Mouse (Mus musculus): ENCODE measurements around the gene Glis2.
"Not testable (repeated sequence)": the region's sequence is repeated elsewhere in the genome, so short reads cannot be mapped to it uniquely, and the experiment has no call there.

Gene Glis2

DNA sequence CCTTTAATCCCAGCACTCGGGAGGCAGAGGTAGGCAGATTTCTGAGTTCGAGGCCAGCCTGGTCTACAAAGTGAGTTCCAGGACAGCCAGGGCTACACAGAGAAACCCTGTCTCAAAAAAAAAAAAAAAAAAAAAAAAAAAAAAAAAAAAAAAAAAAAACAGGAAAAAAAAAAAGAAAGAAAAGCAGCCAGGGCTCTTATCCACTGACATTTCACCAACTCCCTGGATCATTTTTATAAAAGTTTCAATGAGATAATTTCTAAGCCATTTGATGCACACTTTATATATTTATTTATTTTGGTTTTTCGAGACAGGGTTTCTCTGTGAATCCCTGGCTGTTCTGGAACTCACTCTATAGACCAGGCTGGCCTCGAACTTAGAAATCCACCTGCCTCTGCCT lies 13.3 kb upstream of the Glis2 start:
- not testable (repeated sequence) for DNase-seq (ENCODE audit: low spot score in 2 of 2)

DNA sequence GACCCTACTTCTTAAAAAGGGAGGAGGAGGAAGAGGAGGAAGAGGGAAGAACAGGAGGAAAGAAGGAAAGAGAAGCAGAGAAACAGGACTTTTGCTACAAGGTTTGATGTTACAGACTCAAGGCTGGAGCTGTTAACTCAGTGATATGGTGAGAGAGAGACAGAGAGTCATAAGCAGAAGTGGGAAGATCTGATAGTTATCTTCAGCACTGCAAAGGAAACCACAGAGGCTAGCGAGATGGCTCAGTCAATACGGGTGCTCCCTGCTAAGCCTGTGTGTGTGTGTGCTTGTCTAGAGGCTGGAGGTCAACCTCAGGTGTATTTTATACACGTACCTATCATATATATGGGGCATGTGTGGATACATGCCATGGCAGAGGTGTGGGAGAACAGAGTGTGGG lies 10.7 kb upstream of the Glis2 start:
- no peak for DNase-seq (ENCODE audit: low spot score in 2 of 2)

DNA sequence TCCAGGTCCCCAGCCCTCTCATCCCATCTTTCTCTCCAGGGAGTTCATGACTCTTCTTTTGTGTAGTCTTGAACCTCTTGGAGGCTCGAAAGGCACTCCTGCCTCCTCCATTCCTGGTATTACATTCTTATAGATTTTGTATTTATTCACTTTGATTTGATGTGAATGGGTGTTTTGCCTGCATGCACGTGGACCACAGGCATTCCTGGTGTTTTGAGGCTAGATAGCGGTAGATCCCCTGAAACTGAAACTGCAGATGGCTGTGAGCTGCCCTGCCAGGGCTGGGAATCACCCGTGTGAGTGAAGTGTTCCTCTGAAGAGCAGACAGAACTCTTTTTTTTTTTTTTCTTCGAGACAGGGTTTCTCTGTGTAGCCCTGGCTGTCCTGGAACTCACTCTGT lies 10.1 kb upstream of the Glis2 start:
- no peak for DNase-seq (ENCODE audit: low spot score in 2 of 2)

DNA sequence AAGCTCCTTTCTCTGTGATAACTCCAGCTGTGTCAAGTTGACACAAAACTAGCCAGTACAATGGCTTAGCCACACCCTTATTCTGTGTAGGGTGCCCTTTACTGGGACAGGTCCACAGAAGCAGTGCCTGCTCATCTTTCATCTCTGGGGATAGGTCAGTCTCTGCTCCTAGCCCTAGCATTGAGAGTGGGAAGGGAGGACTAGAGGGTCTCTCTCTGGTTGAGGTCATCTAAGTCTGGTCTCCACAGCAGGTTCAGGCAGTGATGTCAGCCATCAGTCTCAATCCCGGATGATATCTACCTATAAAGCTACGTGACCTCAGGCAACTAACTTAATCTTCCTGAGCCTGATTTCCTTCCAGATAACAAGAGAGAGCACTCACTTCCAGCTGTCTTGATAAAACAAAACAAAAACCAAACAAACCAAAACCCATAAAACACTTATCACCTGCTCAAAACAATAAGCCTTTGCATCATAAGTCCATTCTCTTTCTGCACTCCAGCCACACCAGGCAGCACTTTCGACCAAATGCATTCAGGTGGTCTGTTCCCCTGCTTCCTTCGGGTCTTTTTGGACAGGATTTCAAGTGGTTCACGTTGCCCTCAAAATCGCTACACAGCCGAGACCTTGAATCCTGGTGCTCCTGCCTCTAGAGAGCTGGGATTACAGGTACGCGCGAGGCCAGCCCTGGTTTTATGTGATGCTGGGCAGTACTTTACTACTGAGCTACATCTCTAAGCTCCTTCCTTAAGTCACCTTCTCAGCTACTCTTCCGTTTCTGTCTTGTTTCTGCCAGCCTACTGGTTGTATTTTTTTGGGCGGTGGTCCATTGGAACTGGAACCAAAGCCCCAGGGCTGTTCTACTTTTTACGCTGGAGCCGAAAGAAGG lies 8.6 kb upstream of the Glis2 start:
- DNase-seq (ENCODE audit: low spot score in 2 of 2), result no peak

DNA sequence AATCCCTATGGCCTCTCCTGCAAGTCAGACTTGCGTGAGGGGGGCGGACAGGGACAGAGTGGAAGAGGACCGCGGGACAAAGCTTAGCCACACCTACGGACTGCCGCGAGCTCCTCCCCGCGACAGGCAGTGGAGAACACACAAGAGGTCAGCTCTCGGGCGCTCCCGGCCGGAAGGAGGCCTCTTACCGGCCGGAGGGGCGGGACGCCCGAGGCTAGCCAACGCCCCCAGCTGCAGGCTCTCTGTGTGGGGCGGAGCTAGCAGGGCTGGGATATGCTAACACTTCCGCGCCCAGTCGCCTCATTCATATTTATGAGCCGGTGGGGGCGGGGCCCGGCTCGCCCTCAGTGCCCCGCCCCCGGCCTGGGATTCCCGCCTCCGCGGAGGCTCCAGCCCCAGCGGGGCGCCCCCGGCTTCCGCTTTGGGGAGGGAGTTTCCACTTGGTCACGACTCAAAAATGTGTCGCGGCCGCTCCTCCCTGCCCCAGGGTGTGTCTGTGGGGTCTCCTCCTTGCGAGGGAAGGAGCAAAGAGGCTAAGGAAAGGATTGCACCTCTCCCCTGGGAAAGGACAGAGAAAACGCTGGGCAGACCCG lies 7.9 kb upstream of the Glis2 start:
- peak; percentile 68 to 73 for DNase-seq (ENCODE audit: low spot score in 2 of 2)

DNA sequence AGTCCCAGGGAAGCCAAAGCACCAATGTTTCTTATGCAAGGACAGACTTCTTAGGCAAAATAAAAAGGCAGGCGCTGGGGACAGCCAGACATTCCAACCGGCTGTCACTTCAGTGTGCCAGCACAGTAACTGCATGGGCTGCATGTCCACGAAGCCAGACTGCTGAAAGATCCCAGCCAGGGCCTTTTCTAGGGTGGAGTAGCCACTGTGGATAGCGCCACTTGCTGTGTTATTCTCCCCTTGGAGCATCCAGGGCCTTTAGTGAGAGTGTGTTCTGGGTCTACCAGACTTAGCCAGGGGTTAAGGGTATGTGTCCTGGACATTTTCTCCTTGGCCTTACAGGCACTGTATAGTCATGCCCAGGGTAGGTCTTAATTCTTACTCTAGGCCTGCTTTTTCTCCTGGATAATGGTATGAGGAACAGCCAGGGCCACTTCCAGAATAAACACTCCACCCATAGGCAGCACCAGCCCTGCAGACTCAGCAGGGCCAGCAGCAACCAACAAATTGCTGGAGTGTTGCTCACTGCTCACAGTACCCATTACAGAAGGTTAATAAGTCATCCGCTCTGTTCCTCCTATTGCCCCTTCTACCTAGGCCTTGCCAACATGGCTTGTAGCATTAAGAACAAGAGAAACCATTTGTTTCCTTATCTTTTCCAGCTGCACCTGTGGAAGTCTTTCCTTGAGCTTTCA lies 6.8 kb upstream of the Glis2 start:
- no peak for DNase-seq (ENCODE audit: low spot score in 2 of 2)

DNA sequence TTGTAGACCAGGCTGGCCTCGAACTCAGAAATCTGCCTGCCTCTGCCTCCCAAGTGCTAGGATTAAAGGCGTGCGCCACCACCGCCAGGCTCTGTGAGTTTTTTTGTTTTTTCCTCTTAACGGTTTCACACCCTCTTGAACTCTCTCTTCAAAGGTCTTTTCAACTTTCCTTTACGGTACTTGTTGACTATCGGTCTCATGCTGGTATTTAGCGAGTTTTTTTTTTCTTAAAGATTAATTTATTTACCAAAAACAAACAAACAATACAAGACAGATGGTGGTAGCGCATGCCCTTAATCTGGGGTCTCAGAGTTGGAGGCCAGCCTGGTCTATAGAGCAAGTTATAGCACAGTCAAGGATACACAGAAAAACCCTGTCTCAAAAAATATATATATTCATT lies 4.3 kb upstream of the Glis2 start:
- no peak for DNase-seq (ENCODE audit: low spot score in 2 of 2)

DNA sequence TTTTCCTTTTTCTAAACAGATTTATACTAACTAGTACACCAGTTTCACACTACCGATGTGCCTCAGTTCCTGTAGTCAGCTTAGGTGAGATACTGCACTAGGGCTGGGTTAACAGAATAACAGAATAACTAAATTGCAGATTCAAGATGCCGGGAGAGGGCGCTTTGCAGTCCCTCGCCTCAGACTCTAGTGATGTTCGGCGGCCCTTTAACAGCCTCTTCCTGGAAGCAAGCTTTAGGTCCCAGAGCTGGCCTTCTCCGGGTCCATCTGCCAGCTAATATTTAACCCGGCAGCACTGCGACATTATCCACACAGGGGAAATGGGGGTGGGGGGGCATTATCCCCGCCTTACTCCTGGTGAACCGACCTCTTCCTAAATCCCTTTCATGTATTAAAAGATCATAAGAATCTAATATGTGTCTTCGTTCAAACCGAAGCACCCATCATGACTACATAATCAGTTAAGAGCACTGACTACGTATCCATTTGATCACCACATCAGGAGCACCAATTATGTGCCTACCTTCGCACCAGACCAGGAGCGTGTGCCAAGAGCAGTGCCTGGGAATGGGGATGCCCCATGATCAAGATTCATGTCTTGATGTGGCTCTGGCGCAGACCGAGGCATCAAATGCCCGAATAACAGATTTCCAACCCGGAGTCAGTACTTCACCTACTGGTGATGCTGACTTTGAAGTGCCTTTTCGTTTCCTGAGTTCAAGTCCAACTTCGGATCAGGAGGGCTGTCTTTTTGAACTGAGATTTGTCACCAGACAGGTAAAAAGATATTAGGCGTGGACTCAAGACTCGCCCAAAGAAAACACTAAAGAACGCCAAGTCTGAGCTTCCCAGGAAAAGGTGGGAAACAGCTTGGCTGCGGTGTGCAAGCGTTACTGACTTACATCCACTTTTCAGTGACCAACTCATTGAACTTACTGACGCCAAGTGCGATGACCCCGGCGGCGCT lies 1.3 kb upstream of the Glis2 start:
- no peak for DNase-seq (ENCODE audit: low spot score in 2 of 2)

DNA sequence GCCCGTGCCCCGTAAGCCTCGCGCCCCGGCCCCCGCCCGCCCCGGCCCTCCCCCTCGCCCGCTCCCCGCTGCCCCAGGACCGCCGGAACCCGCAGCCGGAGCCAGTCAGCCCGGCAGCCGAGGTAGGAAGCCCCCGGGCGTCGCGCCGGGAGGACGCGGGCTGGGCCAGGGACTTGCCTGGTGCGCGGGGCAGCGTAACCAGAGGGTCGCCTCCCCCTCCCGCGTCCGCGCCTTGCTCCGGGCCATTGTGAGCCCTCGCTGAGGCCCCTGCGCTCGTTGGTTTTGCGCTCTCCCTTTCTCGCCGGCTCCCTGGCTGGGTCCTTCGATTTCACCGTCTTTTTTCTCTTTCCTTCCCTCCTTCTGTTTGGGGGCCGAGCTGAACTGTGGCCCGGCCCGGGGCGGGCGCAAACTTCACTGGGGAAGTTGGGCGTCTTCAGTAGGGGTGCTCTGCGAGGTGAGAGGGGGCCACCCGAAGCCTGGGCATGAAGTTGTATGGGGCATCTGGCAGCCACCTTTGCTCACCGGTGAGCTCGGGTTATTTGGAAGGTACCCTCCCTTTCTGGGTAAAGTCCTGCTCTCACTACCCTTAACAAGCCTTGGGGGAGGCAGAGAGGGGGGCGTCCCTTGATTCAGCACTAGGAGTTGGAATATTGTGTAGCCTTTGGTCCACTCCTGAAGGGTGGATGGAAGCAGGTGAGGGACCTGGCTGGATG lies 457 bp downstream of the Glis2 start:
- no peak for DNase-seq (ENCODE audit: low spot score in 2 of 2)

DNA sequence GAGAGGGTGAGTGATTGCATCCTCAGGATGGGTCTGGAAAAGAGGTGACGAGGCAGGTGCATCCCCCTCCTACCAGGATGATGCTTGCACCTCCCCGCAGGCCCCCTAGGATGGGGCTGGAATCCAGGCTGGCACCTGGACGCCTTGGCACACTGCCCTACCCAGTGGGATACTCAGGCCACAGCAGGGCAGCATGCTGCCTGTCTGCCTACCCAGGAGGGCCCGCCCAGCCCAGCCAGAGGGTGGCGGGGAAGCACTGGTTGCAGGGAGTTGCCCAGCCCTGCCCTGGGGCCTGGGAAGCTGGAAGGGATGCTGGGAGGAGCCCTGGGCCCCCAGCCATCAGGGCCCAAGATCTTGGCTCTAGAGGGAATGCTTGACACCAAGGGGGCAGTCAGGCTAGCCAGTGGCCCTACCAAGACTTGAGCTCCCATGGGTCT lies 1.0 kb downstream of the Glis2 start:
- no peak for DNase-seq (ENCODE audit: low spot score in 2 of 2)

DNA sequence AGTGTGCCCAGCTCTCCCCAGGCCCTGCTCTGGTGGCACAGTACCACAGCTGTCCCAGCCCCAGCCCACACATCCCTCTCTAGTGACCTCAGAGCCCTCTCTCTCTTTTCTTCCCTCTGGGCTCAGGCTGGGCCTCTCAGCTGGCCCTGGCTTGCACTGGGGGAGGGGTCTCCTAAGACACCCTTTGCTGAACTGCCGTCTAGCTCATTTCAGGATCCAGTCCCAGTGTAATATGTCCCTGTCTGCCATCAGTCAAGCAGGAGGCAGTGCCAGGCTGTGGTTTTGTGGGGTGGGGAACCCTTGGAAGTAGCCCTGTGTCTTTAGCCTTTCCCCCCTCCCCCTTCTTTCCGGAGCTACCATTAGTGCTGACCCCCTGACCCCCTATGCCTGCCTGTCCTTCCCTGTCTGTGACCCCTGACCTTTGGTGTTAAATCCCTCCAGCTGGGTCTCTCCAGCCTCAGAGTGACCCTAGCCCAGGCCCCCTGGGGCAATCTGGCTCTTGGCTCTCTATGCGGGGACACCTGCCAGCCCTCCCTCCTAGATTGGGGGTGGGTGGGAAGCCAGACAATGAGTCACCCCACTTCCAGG lies 1.7 kb downstream of the Glis2 start:
- no peak for DNase-seq (ENCODE audit: low spot score in 2 of 2)

DNA sequence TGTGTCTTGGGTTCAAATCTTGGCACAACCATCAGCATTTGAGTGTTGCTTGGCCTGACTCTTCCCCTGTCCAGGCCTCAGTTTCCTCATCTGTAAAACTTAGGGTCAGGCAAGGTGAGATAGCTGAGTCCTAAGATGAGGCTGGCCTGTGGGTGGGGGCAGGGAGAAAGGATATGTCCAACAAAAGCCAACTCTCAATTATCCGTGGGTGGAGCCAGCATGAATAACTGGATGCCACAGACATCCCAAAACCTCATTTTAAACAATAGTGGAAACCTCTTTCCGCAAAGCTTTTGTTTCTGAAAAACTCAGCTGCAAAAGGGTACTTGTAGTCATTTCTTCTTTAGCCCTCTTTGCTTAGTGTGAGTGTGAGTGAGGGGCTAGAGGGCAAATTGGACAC lies 2.3 kb downstream of the Glis2 start:
- DNase-seq (ENCODE audit: low spot score in 2 of 2), result no peak

DNA sequence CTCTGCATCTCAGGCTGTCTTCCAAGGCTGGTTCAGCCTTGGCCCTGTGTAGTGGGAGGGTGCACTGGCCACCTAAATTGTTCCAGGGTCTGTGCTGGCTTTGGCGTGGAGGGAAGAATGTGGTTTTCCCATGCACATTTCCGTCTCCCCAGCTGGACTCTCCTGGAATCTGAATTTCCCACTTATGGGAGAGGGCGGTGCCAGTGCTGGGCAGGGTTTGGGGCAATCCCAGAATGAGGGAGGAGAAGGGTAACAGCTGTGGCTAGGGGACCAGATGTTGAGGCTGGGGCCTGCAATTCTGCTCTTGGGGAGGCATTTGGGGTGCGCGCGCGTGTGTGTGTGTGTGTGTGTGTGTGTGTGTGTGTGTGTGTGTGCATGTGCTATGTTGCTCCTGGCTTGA lies 2.8 kb downstream of the Glis2 start:
- DNase-seq (ENCODE audit: low spot score in 2 of 2), result no peak

DNA sequence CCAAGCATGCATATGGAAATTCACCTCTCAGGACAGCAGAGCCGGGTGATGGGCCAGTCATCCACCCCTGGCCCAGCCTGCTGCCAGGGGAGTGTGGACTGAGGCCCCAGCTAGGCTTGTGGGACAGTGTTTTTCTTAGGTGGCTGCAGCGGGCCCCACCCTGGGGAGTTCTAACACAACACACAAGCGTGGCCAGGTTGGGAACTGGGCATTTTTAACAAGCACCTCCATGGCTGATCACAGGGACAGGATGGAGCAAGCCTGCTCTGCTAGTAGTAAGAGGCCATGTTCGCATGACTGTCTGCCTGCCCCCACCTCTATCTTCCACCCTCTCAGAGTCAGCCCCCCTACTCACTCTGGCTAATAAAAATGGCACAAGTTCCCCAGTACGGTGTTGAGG lies 3.5 kb downstream of the Glis2 start:
- DNase-seq (ENCODE audit: low spot score in 2 of 2), result no peak

DNA sequence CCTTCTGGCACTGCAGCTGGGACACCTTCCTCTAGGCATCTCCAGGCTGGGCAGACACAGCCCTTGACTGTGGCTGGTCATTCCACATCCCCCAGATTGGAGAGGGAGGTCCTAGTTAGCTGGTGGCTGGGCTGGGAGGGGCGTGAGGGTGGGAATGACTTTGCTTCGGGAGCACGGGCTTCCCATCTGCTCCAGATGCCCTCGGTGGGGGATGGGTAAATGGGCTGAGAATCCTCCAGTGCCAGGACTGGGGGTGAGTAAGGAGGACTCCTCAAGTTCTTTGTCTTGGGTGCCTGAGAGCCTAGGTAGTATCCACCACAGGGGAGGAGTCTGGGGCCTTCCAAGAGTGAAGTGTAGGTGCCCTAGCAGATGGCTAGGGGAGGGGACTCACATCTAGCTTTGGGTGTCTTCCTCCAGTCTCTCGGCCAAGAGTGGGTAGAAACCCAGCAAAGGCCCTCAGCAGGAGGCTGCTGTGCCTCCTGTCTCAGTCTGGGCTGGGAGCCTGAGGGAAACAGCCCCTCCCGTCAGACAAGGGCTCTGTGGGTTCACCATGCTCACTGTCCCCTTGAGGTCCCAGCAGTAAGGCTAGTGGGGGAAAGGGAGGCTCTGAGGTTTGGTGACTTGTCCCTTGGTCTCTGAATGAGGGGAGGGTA lies 4.5 kb downstream of the Glis2 start:
- DNase-seq (ENCODE audit: low spot score in 2 of 2), result no peak

DNA sequence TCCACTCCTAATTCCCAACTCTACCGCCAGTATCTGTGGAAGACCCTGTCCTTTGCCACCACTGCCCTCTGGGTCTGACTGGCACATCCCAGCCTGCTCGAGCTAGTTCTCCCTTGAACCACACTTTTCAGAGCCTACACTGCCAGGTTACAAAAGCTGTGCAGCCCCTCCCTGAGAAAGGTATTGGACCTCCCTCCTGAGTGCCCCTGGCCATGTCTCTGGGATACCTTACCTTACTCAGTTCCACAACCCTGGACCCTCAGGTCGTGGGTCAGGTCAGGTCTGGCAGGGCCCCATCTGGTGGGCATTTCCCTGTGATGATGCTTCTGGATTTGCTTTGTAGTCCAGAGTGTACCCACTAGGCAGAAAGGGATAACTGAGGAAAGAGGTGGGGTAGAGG lies 5.1 kb downstream of the Glis2 start:
- DNase-seq (ENCODE audit: low spot score in 2 of 2), result no peak

DNA sequence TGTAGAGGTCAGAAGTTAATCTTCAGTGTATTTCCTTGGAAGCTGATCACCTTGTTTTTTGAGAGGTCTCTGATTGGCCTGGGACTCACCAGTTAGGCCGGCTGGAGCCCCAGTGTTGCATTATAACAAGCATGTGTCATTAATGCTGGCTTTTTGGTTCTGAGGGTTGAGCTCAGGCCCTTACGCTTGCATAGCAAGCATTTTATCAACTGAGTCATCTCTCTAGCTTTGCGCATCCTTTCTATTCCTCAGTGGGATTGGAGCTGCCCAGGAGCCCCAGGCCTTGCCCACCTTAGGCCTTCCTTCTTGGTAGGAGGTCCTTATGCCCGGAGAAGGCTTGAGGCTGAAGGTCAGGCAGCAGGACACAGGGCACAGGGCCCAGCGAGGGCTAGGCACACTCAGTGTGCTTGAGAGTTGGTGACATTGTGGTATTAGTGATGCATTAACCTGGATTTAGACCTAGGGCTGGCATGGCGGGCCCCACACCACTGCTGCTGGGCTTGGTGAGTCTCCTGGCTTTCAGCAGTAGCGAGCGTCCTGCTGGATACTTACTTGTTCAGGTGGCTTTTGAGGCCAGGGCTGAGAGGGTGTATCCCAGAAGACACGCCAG lies 6.3 kb downstream of the Glis2 start:
- no peak for DNase-seq (ENCODE audit: low spot score in 2 of 2)

DNA sequence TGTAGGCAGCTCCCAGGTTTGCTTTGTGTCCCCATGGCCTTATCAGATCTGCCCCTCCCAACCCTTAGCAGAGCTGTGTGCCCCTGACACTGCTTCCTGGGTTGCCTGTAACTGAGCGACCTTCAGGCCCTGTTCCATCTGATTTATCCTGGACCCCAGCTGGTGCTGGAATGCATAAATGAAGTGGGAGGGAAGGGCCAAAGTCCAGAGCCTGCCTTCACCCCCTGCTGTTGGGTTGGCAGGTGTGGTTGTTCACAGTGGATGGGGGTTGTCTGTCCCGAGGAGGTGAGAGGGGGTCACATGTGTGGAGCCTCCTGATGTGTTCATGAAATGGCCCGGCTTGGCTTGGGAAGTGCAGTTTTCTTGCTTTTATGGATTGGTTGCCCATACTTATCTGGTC lies 7.7 kb downstream of the Glis2 start:
- DNase-seq (ENCODE audit: low spot score in 2 of 2), result no peak

DNA sequence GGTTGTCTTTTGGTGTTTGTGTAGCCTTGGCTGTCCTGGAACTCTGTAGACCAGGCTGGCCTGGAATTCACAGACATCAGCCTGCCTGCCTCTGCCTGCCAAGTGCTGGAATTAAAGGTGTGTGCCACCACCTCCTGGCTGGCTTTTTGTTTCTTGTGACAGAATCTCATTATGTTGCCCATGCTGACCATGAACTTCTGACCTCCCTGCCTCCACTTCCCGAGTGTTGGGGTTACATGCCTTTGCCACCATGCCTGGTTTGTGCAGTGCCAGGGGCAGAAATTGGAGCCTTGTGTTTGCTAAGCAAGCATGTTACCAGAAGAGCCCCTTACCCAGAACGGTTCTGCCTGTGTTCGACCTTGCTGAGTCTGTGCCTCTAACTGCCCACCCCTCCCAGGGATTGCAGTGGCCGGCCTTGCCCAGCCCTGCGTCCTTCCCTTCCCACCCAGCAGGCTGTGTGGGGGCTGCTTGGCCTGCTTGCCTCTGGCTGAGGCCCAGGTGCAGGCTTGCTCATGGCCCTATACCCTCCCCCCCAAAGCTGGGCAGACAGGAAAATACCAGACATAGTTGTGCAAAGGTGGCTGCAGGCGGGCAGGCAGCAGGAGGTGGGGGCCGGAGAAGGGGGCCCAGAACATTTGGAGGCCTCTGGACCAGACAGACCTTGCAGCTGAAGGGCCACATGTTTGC lies 8.4 kb downstream of the Glis2 start:
- no peak for DNase-seq (ENCODE audit: low spot score in 2 of 2)
